Mouse (Mus musculus) layer of hippocampus, adult 9-11 months (tissue): ENCODE data around the gene Des.
A peak's percentile ranks its signal among the peaks of the same experiment; 100 is the strongest.

Source experiments
- DNase-seq: peaks from one replicate; pipeline ENCODE4 v3.0.0; 2022

The Des gene

GRCm38 (mm10) chr1:75385142-75385730, 25.1 kb downstream of the Des start:
- DNase-seq, result peak; percentile 37

GRCm38 (mm10) chr1:75386149-75386548, 26.0 kb downstream of the Des start:
- DNase-seq, result no peak

DNA sequence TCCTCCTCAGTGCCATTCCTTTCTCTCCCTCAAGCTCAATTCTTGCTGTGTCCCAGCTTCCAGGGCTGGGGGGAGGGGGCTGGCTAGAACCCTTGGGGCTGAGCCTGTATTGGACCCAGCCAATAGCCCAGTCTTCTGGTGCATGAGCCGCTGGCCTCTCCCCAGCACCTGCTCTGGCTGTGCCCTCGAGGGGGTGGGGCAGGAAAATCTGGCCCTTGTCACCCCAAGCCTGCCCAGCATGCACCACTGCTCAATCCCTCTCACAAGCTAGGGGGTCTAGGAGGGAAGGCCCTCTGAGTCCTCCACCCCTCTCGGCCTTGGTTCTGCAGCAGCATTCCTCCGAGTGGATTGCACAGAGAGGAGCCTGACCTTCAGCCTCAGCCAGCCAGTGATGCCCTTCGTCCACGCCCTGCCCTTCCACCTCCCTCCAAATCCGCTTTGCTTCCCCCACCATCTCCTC, 27.4 kb downstream of the Des start:
- DNase-seq, result no peak

GRCm38 (mm10) chr1:75387929-75388897, 28.1 kb downstream of the Des start:
- DNase-seq, result no peak

GRCm38 (mm10) chr1:75388898-75389515, 28.9 kb downstream of the Des start:
- no peak for DNase-seq

- DNase-seq, result peak; percentile 60
These were observed 33.0 kb downstream of the Des start for GRCm38 (mm10) chr1:75393139-75393538.

- no peak for DNase-seq
These were observed 33.7 kb downstream of the Des start for GRCm38 (mm10) chr1:75393846-75394245.

GRCm38 (mm10) chr1:75398761-75399402, 38.8 kb downstream of the Des start:
- peak; percentile 69 for DNase-seq

GRCm38 (mm10) chr1:75399755-75400492, 39.8 kb downstream of the Des start:
- peak; percentile 75 for DNase-seq

GRCm38 (mm10) chr1:75400493-75401115, 40.5 kb downstream of the Des start:
- DNase-seq, result no peak

GRCm38 (mm10) chr1:75405547-75405946, 45.4 kb downstream of the Des start:
- DNase-seq, result no peak

DNA sequence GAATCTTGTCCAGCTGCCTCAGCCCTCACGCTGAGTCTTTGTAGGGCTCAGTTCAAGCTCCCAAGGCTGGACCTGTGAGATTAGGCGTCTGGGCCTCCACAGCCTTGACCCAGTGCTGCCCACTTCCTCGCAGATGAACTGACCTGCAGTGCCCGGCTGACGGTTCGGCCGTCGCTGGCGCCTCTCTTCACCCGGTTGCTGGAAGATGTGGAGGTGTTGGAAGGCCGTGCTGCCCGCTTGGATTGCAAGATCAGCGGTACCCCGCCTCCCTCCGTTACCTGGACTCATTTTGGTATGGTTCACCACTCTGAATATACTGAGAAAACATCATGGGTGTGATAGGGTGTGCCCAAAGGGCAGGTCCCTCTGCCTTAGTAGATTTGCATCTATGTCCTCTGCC, 46.0 kb downstream of the Des start:
- no peak for DNase-seq

- no peak for DNase-seq
These were observed 46.9 kb downstream of the Des start for GRCm38 (mm10) chr1:75407056-75407455.

DNA sequence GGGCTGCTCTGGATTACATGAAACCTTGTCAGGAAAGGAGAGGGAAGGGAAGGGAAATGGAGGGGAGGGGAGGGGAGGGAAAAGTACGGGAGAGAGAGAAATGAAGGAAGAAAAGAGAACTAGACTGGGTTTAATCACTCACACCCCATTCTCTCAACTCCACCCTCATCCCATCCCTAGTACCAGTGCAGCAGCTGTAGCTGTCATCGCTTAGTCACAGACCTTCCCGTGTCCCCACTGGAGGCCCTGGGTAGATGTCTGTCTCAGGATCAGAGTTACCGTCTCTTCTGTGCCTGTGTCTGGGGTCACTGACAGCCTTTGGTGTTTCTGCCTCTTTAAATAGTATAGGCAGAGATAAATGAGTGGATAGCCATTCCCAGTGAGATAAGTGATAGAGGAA, 48.1 kb downstream of the Des start:
- DNase-seq, result no peak

DNA sequence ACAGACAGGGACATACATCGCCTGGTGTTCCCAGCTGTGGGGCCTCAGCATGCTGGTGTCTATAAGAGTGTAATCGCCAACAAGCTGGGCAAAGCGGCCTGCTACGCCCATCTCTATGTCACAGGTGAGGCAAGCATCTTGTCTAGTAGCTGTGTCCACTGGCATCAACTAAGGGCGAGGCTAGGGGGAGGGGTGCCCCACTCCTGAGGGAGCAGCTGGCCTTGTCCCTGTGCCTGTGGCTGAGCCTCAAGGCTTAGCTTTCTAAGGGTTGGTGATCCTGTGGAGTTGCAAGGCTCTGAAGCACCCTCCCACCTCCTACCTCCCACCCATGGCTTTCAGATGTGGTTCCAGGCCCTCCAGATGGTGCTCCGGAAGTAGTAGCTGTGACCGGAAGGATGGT, 49.8 kb downstream of the Des start:
- DNase-seq, result no peak

- DNase-seq, result no peak
These were observed 52.1 kb downstream of the Des start for GRCm38 (mm10) chr1:75412196-75412595.

DNA sequence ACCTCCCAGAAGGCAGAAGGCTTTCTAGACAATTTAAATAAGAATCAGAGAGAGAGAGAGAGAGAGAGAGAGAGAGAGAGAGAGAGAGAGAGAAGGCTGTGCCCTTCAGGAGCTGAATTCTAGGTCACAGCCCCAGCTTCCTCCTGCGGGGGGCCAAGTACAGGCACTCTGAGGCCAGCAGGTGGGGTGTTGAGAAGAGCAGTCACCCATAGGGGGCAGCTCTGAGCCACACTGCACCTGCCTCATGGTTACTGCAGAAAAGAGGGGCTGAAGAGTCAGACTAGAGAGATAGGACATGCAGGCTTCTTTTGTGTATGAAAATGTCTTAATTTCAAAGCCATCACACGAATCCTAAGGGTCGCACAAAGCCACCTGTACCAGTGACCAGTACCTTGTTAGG, 53.6 kb downstream of the Des start:
- DNase-seq, result no peak
